Mouse (Mus musculus) liver, embryonic 11.5 days (tissue): Measurements from ENCODE around the gene Rufy2. TPM values are rescaled to one million over a fixed set of nuclear protein-coding genes. Genes with fewer than 3 reads are reported as not detected.

ENCODE experiments used
- ATAC-seq: fragments of 200-750 bp; cut with Nextera tagmentation; replicated peaks from 2 replicates; pipeline ENCODE4 v1.8.0; 2017; ENCODE audit warnings: moderate number of reproducible peaks, mild to moderate bottlenecking, moderate TSS enrichment, moderate library complexity; ENCODE audit not compliant: low FRiP score
- DNase-seq: peaks from one replicate; pipeline ENCODE4 v3.0.0-alpha.2; 2017; ENCODE audit warnings: low spot score
- H3K27ac ChIP-seq: fragments of 300-500 bp; sonication (generic); 2 replicates; pipeline ENCODE4 v1.5.1; 2014; ENCODE audit warnings: mild to moderate bottlenecking, low read depth, low read length, control low read depth
- H3K27me3 ChIP-seq: fragments of 300-500 bp; sonication (generic); replicated peaks from 2 replicates; pipeline ENCODE4 v1.6.1; 2014; ENCODE audit warnings: low read length, mixed read lengths; ENCODE audit not compliant: control insufficient read depth, insufficient read depth
- H3K36me3 ChIP-seq: fragments of 300-500 bp; sonication (generic); 2 replicates; pipeline ENCODE4 v1.6.1; 2014; ENCODE audit warnings: mild to moderate bottlenecking, low read length, moderate library complexity, mixed read lengths; ENCODE audit not compliant: control insufficient read depth, insufficient read depth
- H3K4me1 ChIP-seq: fragments of 300-500 bp; sonication (generic); replicated peaks from 2 replicates; pipeline ENCODE4 v1.6.1; 2014; ENCODE audit warnings: low read length, mixed read lengths; ENCODE audit not compliant: control insufficient read depth, insufficient read depth
- H3K4me2 ChIP-seq: fragments of 300-500 bp; sonication (generic); 2 replicates; pipeline ENCODE4 v1.6.1; 2014; ENCODE audit warnings: mild to moderate bottlenecking, control low read depth, moderate library complexity
- H3K4me3 ChIP-seq: fragments of 300-500 bp; sonication (generic); 2 replicates; pipeline ENCODE4 v1.5.1; 2014; ENCODE audit warnings: low read depth, low read length, control low read depth
- H3K9ac ChIP-seq: fragments of 300-500 bp; sonication (generic); 2 replicates; pipeline ENCODE4 v1.6.1; 2014; ENCODE audit warnings: low read depth, low read length, control low read depth
- H3K9me3 ChIP-seq: fragments of 300-500 bp; sonication (generic); 2 replicates; pipeline ENCODE4 v1.6.1; 2016; ENCODE audit warnings: low read length, inconsistent platforms, mixed read lengths; ENCODE audit not compliant: control insufficient read depth
- WGBS: fragments of 180-500 bp; shearing (Covaris S2); extraction: QIAGEN DNeasy Blood & Tissue Kit; methylation state at CpG from one replicate; pipeline ENCODE4 v1.1.7; 2014; 5-methylcytosine and 5-hydroxymethylcytosine counted together
- polyA plus RNA-seq: library from polyadenylated mRNA; unstranded; fragments of >200 nt; fragmentation: Nextera tagmentation; extraction: Ambion mirVana; gene quantifications from 2 replicates; pipeline ENCODE4 v1.2.1, GENCODE M21; 2014

Rufy2 gene
- polyA plus RNA-seq, 1 experiment from 2014 or later: 9.8 TPM

DNA sequence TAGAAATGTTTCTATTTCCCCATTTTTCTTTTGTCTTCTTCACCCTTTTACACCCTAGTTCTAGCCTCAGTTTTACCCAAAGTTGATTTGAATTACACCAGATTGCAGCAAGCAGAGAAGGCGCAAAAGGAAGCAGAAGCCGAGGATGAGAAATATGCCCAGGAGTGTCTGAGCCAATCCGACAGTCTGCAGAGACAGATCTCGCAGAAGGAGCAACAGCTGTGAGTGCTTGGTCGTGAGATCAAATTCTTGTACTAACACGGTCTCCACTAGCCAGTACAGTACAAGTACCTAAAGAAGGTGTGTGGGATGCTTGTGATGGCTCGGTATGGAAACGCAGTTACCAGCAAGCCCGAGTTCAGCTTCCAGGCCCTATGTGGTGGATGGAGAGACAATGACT, 24.5 kb downstream of the Rufy2 start:
- no peak for DNase-seq
- no peak overlapping the region for H3K4me2 ChIP-seq
- no peaks in the 10 kb centered on the region for H3K4me1 ChIP-seq
- 92% methylated on average over 9 of the region's 9 CpGs for WGBS
- no peak overlapping the region for H3K27ac ChIP-seq
- H3K9ac ChIP-seq: no peak overlapping the region
- H3K4me3 ChIP-seq: no peak overlapping the region
- H3K27me3 ChIP-seq: no peaks in the 10 kb centered on the region
- H3K9me3 ChIP-seq: no peaks in the 10 kb centered on the region
- H3K36me3 ChIP-seq: peaks cover 16% of the 10 kb centered on the region
- no peak for ATAC-seq

DNA sequence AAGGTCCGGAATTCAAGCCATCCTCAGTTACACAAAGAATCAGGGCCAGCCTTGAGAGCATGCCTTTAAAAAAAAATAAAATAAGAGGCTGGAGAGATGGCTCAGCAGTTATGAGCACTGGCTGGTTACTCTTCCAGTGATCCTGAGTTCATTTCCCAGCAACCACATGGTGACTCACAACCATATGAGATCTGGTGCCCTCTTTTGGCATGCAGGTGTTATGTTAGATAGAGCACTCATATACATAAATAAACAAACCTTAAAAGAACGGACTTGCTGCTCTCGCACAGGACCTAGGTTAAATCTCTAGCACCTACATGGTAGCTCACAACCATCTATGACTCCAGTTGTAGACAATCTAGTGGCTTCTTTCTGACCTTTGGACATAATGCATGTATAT, 28.2 kb downstream of the Rufy2 start:
- Histone ChIP-seq H3K4me2 (no peak overlapping the region), H3K36me3 (peaks cover 16% of the 10 kb centered on the region; the same call in 1 of the 2 replicates), H3K27me3 (no peaks in the 10 kb centered on the region), H3K9ac (no peak overlapping the region), H3K4me3 (no peak overlapping the region), H3K4me1 (no peaks in the 10 kb centered on the region), H3K27ac (no peak overlapping the region), H3K9me3 (no peaks in the 10 kb centered on the region)
- ATAC-seq (no peak), DNase-seq (no peak)
- WGBS: 72% methylated on average over 3 of the region's 3 CpGs

DNA sequence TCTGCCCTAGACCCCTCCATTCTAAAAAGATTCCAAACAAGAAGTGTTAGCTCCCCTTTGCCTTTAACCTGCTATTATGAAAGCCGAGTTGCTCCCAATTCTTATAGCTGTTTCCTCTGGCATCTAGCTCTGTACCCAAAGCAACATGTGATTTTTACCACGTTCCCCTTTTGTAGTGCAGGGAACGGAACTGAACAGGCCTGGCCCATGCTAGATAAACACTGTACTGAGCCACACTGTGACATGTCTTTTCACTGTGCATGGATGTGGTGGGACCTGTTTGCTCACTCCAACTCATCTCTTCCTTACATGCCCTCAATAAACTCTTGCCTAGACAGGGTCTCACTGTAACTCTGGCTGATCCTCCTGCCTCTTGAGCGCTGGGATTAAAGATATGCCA, 30.2 kb downstream of the Rufy2 start:
- 61% methylated on average over 4 of the region's 4 CpGs for WGBS
- Histone ChIP-seq H3K27me3 (no peaks in the 10 kb centered on the region), H3K4me2 (no peak overlapping the region), H3K4me1 (no peaks in the 10 kb centered on the region), H3K36me3 (peaks cover 16% of the 10 kb centered on the region; the same call in 1 of the 2 replicates), H3K9me3 (no peaks in the 10 kb centered on the region), H3K27ac (no peak overlapping the region), H3K4me3 (no peak overlapping the region), H3K9ac (no peak overlapping the region)
- peak; percentile 67; the same call in 1 of the 2 replicates for ATAC-seq
- DNase-seq: no peak

DNA sequence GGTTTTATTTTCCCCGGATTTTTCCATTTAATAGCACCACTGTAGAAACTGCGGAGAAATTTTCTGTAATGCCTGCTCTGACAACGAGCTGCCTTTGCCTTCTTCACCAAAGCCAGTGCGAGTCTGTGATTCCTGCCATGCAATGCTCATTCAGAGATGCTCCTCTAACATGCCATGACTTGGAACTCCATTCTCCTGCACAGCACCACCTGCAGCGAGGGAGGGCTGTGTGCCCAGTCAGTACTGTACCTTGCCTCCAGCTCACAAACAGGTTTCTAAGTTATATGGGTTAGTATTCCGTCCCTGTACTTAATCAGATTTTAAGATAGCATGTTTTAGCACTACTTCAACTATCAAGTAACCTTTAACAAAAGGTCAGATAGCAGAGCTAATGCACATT, 31.5 kb downstream of the Rufy2 start:
- no peak overlapping the region for H3K27ac ChIP-seq
- no peaks in the 10 kb centered on the region for H3K27me3 ChIP-seq
- H3K4me3 ChIP-seq: no peak overlapping the region
- no peak overlapping the region for H3K4me2 ChIP-seq
- DNase-seq: no peak
- ATAC-seq: no peak
- H3K9me3 ChIP-seq: no peaks in the 10 kb centered on the region
- no peak overlapping the region for H3K9ac ChIP-seq
- no peaks in the 10 kb centered on the region for H3K4me1 ChIP-seq
- 90% methylated on average over 6 of the region's 6 CpGs for WGBS
- H3K36me3 ChIP-seq: peaks cover 22% of the 10 kb centered on the region; the same call in 1 of the 2 replicates

DNA sequence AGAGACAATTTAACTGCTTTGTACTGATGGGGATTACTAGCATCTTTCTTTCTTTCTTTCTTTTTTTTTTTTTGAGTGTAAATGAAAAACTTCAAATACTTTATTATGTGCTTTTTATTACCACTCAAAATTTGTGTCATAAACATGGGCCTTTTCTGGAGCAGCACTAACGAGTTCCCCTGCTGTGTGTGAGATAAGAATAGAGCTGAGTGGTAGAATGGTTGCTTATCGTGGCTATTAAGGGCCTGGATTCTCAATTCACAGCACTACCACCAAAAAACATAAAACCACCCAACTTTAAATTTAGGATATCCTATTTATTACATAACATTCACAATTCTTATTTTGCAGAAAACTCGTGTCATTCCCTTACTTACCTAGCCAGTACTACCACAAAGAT, 33.5 kb downstream of the Rufy2 start:
- no peak for DNase-seq
- H3K4me2 ChIP-seq: no peak overlapping the region
- no peaks in the 10 kb centered on the region for H3K27me3 ChIP-seq
- WGBS: 71% methylated on average over 3 of the region's 3 CpGs
- H3K9me3 ChIP-seq: no peaks in the 10 kb centered on the region
- H3K36me3 ChIP-seq: peaks cover 29% of the 10 kb centered on the region
- no peak for ATAC-seq
- H3K4me1 ChIP-seq: no peaks in the 10 kb centered on the region
- H3K9ac ChIP-seq: no peak overlapping the region
- H3K4me3 ChIP-seq: no peak overlapping the region
- no peak overlapping the region for H3K27ac ChIP-seq

DNA sequence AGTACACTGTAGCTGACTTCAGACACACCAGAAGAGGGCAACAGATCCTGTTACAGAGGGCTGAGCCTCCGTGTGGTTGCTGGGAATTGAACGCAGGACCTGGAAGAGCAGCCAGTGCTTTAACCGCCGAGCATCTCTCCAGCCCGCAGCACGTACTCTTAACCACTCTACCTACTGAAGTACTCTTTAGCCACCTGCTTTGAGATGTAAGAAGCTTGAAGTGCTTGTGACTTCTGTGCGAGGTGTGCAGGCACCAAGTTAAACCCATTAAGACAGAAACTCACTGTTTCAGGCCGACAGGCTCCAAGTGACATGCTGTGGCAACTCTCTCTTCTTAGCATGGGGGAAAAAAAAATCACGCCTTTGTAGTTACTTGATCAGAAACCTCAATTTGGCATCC, 34.1 kb downstream of the Rufy2 start:
- Histone ChIP-seq H3K9me3 (no peaks in the 10 kb centered on the region), H3K4me3 (no peak overlapping the region), H3K27ac (no peak overlapping the region), H3K9ac (no peak overlapping the region), H3K4me2 (no peak overlapping the region), H3K4me1 (no peaks in the 10 kb centered on the region), H3K36me3 (peaks cover 29% of the 10 kb centered on the region), H3K27me3 (no peaks in the 10 kb centered on the region)
- WGBS: 89% methylated on average over 9 of the region's 9 CpGs
- ATAC-seq: no peak
- DNase-seq: no peak

DNA sequence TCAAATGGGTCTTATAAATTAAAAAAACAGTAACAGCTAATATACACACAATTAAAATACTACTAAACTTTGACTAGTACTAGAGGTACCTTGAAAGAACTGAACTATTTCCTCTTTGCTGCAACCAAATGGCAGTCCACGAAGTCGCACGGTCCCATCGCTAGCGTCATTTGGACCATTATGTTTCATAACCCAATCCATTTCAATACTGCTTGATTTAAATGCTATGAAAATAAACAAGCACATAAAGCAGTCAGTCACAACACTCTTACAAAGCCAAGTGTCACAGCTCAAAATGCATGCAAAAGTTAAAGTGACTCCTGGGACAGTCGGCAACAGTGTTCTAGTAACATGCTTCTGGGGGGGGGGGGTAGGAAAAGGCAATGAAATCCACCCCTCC, 39.3 kb downstream of the Rufy2 start:
- Histone ChIP-seq H3K9ac (no peak overlapping the region), H3K4me3 (no peak overlapping the region), H3K4me1 (peaks cover 11% of the 10 kb centered on the region), H3K9me3 (no peaks in the 10 kb centered on the region), H3K4me2 (no peak overlapping the region), H3K27ac (no peak overlapping the region), H3K36me3 (peaks cover 16% of the 10 kb centered on the region), H3K27me3 (no peaks in the 10 kb centered on the region)
- no peak for DNase-seq
- no peak for ATAC-seq
- WGBS: 92% methylated on average over 6 of the region's 6 CpGs

DNA sequence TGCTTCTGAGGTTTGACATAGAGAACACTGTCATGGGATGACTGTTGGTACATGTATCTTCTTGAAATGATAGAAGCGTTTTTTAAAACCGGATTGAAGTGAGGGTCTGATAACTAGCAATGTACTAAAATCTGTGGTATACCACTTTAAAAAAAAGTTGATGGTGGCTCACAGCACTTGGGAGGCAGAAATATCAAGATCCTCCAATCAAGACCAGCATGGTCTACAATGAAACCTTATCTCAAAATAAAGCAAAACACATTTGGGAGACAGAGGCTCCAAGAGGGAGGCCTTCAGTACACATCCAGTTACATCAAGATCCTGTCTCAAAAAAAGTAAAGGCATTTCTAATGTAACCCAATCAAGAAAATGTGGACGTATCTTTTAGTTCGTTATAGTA, 41.7 kb downstream of the Rufy2 start:
- no peaks in the 10 kb centered on the region for H3K9me3 ChIP-seq
- H3K4me1 ChIP-seq: peaks cover 15% of the 10 kb centered on the region
- H3K9ac ChIP-seq: no peak overlapping the region
- no peak for ATAC-seq
- H3K4me2 ChIP-seq: peak overlapping the region; percentile 73
- H3K27ac ChIP-seq: no peak overlapping the region
- H3K36me3 ChIP-seq: peaks cover 7% of the 10 kb centered on the region
- DNase-seq: no peak
- H3K4me3 ChIP-seq: peak overlapping the region; percentile 91
- WGBS: 38% methylated on average over 4 of the region's 4 CpGs
- H3K27me3 ChIP-seq: no peaks in the 10 kb centered on the region

DNA sequence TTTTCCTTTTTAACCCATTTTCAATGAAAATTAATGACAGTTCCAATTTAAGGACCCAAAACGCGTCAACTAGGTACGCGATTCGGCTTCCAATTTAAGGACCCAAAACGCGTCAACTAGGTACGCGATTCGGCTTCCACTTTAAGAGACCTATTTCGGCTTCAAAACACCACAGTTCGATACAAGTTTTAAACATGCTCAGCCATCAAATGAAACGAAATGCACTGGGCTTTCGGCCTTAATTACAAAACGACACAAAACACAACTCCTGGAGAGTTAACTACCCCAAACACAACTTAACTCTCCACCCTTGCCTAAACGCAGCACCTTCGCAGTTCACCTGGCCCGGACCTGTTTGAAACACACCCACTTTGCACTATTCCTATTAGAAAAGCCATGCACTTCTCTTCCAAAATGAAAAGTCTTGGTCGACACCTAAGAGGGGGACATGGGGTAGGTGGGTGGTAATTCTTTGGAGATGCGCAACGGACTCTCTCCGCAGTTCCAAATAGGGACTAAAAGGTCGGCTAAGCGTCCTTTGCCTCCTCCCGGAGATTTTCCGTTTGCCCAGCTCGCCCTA, 42.6 kb downstream of the Rufy2 start:
- WGBS: under 1% methylated on average over 27 of the region's 27 CpGs
- DNase-seq: no peak
- peak overlapping the region; percentile 99 for H3K9ac ChIP-seq

More for the DNA sequence above, 42.6 kb downstream of the Rufy2 start:
- H3K27me3 ChIP-seq: no peaks in the 10 kb centered on the region
- H3K27ac ChIP-seq: peak overlapping the region; percentile 99
- peaks cover 15% of the 10 kb centered on the region for H3K4me1 ChIP-seq
- H3K4me3 ChIP-seq: peak overlapping the region; percentile 91
- H3K4me2 ChIP-seq: peak overlapping the region; percentile 73
- no peaks in the 10 kb centered on the region for H3K9me3 ChIP-seq
- ATAC-seq: no peak
- no peaks in the 10 kb centered on the region; the same call in none of the 2 replicates for H3K36me3 ChIP-seq
